Mouse (Mus musculus): ENCODE results near the gene Hgf. TPM values are rescaled to one million over a fixed set of nuclear protein-coding genes. Genes with fewer than 3 reads are reported as not detected.

Gene Hgf
- polyA plus RNA-seq (2021; fragmentation: Nextera tagmentation) = 3.1 and 3.4 TPM in 2 replicates
- long read RNA-seq, experiment 1, partial matches to known transcripts = 2 of 10 reads
- long read RNA-seq, experiment 1, other reads (novel, unspliced or antisense) = 6 of 10 reads
- long read RNA-seq, experiment 2, partial matches to known transcripts = 0 of 4 reads
- long read RNA-seq, experiment 2, other reads (novel, unspliced or antisense) = 2 of 4 reads

GRCm38 (mm10) chr5:16553304-16554047 lies at the start of gene Hgf:
TSS of gene Hgf (plus strand) at chr5:16553495.

Other genes starting within 250 kb of the Hgf start
- not detected in 2 replicates for gene Gm28710, start 238.3 kb downstream of the Hgf start, polyA plus RNA-seq (2021; fragmentation: Nextera tagmentation)